8 mouse cellular contexts compared by ENCODE assay signal in genomic region chr4:53440010-53440815, GRCm38 (mm10). TPM values are rescaled to one million over a fixed set of nuclear protein-coding genes. Genes with fewer than 3 reads are reported as not detected.
DNase-seq lines count a peak whose midpoint lies in the region; ATAC-seq lines count a peak whose summit lies in the region.

Slc44a1 (plus strand) TSS chr4:53440413.

- peak; percentile 96 for DNase-seq in NIH3T3 (ENCODE audit: low read depth)
- DNase-seq in cerebellum, adult 9-10 months, result peak; percentile 75
- DNase-seq in layer of hippocampus, postnatal 10 days (ENCODE audit: low spot score in 2 of 2), result peak; percentile 81 to 89
- DNase-seq in lung, postnatal 10 days, result peak; percentile 93
- DNase-seq in ovary, postnatal 36 days (ENCODE audit: low spot score), result peak; percentile 93
- peak; percentile 85 for DNase-seq in thymus, postnatal 14 days

- peak; percentile 66 for ATAC-seq in frontal cortex, adult (ENCODE audit: low TSS enrichment)
- peak; percentile 54 to 80 for ATAC-seq in hematopoietic stem cell, adult 5-6 weeks (replicated peaks in 1 of 2; ENCODE audit: insufficient read depth in 1 of 2, low FRiP score in 2 of 2, low TSS enrichment in 1 of 2, low read depth in 1 of 2, poor library complexity in 2 of 2, severe bottlenecking in 2 of 2)

RNA-seq across cellular contexts. Expression of gene Slc44a1, which starts in this region (rescaled TPM):
- total RNA-seq in hematopoietic stem cell, adult 5-6 weeks (2017), result 10.5 and 11.2 TPM in 2 replicates
- total RNA-seq in layer of hippocampus, postnatal 10 days (2021), result 10 to 100 TPM; 60.7 to 71.0 TPM

Comparison
In these comparisons a context has a peak if more than half of its experiments do, and no peak if none do; other contexts are left out.
1. Peak in every context shown above with its lines: DNase-seq and ATAC-seq.